Mouse (Mus musculus): ENCODE results near the gene Iqcd. TPM values are rescaled to one million over a fixed set of nuclear protein-coding genes. Genes with fewer than 3 reads are reported as not detected.
A peak's percentile ranks its signal among the peaks of the same experiment; 100 is the strongest.

Iqcd gene
- polyA plus RNA-seq, 1 experiment from 2014 or later, result 0.69 TPM

DNA sequence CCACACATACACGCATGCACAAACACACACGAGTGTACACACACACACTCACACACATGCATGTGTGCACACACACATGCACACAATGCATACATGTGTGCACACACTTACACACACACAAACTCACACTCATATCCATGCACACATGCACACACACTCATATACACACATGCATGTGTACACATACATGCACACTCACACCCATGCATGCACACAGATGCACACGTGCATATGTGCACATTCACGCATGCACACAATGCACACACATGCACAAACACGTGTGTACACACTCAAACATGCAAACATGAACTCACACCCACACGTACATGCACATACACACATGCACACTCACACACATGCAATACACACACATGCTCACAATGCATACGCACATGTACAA lies 51.3 kb downstream of the Iqcd start:
- H3K27me3 ChIP-seq (replicated peaks), result no peaks in the 10 kb centered on the region
- H3K36me3 ChIP-seq, result no peaks in the 10 kb centered on the region
- ATAC-seq (ENCODE audit: insufficient read depth, low FRiP score, low read depth), result no peak
- H3K4me1 ChIP-seq, result no peaks in the 10 kb centered on the region
- WGBS, result 88% methylated on average over 7 of the region's 7 CpGs
- H3K9ac ChIP-seq, result no peak overlapping the region
- H3K9me3 ChIP-seq, result no peaks in the 10 kb centered on the region
- H3K27ac ChIP-seq, result no peak overlapping the region
- H3K4me2 ChIP-seq, result no peak overlapping the region
- no peak overlapping the region for H3K4me3 ChIP-seq (replicated peaks)

DNA sequence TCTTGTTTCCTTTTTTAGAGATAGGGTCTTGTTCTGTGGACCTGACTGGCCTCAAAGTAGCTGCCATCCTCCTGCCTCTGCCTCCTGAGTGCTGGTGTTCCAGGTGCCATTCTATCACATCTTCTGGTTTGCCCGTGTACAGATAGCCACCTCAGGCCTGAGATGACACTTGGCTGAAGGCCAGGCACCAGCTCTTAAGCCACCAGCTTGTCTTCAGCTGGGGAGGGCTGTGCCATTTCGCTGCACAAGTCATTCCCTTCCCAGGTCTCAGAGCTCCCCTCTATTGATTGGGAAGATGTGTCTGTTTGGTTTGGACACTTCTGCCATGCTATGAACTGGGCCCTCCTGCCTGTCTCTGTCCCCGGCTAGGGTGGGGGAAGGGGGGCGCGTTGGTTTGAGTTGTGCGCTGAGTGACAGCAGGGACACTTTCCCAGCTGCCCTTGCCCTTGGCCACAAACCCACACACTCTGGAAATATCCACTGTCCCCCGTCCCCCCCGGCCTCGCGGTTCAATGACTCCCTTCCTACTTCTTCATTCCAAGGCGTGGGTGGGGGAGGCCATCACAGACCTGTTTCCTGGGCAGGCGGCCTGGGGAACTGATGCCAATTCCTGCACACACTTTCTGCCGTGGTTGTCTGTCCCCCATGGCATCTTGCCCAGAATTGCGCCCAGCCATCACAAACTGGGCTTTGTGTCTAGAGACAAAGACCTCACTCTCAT lies 54.7 kb downstream of the Iqcd start:
- H3K4me2 ChIP-seq, result no peak overlapping the region
- peaks cover 9% of the 10 kb centered on the region; the same call in 1 of the 2 replicates for H3K27me3 ChIP-seq (replicated peaks)
- H3K27ac ChIP-seq, result no peak overlapping the region
- no peaks in the 10 kb centered on the region for H3K36me3 ChIP-seq
- H3K4me3 ChIP-seq (replicated peaks), result no peak overlapping the region
- no peak for ATAC-seq (ENCODE audit: insufficient read depth, low FRiP score, low read depth)
- H3K9me3 ChIP-seq, result no peaks in the 10 kb centered on the region
- WGBS, result 62% methylated on average over 14 of the region's 14 CpGs
- no peak overlapping the region for H3K9ac ChIP-seq
- H3K4me1 ChIP-seq, result peaks cover 3% of the 10 kb centered on the region

- WGBS, result 62% methylated on average over 3 of the region's 3 CpGs
- no peak overlapping the region for H3K9ac ChIP-seq
- H3K27ac ChIP-seq, result no peak overlapping the region
- H3K4me1 ChIP-seq, result peaks cover 10% of the 10 kb centered on the region
- no peaks in the 10 kb centered on the region for H3K9me3 ChIP-seq
- H3K4me2 ChIP-seq, result no peak overlapping the region
- H3K27me3 ChIP-seq (replicated peaks), result peaks cover 16% of the 10 kb centered on the region
- H3K4me3 ChIP-seq (replicated peaks), result no peak overlapping the region
- no peak for ATAC-seq (ENCODE audit: insufficient read depth, low FRiP score, low read depth)
- H3K36me3 ChIP-seq, result no peaks in the 10 kb centered on the region
Observed at GRCm38 (mm10) chr5:120644227-120644626, 55.4 kb downstream of the Iqcd start.

DNA sequence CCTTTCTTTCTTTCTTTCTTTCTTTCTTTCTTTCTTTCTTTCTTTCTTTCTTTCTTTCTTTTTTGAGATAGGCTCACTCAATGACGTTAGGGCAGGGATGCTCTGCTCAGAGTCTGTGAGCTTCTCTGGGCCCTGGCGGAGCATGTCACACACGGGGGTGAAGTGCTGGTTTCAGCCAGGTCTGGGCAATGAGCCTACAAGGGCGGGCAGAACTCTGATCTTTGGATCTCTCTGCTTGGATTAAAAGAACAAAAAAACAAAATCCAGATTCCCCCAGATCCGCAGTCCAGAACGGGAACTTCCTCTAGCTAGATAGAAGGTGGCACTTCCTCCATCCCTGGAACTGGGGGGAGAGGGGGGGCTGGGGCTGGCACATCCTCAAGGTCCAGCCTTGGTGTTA lies 57.0 kb downstream of the Iqcd start:
- H3K4me2 ChIP-seq, result no peak overlapping the region

DNA sequence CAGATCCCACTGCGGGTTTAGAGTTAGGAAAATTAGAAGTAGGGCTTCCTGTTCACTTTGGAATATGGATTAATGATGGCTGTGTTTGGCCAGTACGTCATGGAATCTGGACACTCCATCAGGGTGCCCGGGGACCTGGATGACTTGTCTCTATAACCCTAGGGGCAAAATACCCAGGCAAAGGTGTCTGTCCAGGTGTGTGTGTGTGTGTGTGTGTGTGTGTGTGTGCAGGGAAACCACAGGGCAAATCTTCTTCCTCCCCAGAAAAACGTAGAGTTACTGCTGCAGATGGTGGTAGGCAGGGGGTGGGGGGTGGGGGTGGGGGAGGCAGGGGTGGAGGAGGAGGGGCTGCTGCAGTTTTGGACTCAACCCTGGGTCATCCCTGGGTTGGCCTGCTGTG lies 58.5 kb downstream of the Iqcd start:
- Histone ChIP-seq H3K36me3 (no peaks in the 10 kb centered on the region), H3K9me3 (no peaks in the 10 kb centered on the region), H3K9ac (no peak overlapping the region), H3K27ac (no peak overlapping the region), H3K27me3 (replicated peaks) (peaks cover 36% of the 10 kb centered on the region), H3K4me2 (no peak overlapping the region), H3K4me3 (replicated peaks) (no peak overlapping the region), H3K4me1 (peaks cover 15% of the 10 kb centered on the region)
- no peak for ATAC-seq (ENCODE audit: insufficient read depth, low FRiP score, low read depth)
- WGBS, result 58% methylated on average over 4 of the region's 4 CpGs

More for the DNA sequence above, 57.0 kb downstream of the Iqcd start:
- peaks cover 15% of the 10 kb centered on the region for H3K4me1 ChIP-seq
- no peaks in the 10 kb centered on the region for H3K36me3 ChIP-seq
- ATAC-seq (ENCODE audit: insufficient read depth, low FRiP score, low read depth), result no peak
- H3K9ac ChIP-seq, result no peak overlapping the region
- WGBS, result 51% methylated on average over 6 of the region's 6 CpGs
- no peak overlapping the region for H3K27ac ChIP-seq
- H3K4me3 ChIP-seq (replicated peaks), result no peak overlapping the region
- H3K27me3 ChIP-seq (replicated peaks), result peaks cover 31% of the 10 kb centered on the region
- H3K9me3 ChIP-seq, result no peaks in the 10 kb centered on the region

GRCm38 (mm10) chr5:120647814-120648491 lies 59.1 kb downstream of the Iqcd start:
- 29% methylated on average over 12 of the region's 12 CpGs for WGBS
- H3K27me3 ChIP-seq (replicated peaks), result peaks cover 36% of the 10 kb centered on the region

DNA sequence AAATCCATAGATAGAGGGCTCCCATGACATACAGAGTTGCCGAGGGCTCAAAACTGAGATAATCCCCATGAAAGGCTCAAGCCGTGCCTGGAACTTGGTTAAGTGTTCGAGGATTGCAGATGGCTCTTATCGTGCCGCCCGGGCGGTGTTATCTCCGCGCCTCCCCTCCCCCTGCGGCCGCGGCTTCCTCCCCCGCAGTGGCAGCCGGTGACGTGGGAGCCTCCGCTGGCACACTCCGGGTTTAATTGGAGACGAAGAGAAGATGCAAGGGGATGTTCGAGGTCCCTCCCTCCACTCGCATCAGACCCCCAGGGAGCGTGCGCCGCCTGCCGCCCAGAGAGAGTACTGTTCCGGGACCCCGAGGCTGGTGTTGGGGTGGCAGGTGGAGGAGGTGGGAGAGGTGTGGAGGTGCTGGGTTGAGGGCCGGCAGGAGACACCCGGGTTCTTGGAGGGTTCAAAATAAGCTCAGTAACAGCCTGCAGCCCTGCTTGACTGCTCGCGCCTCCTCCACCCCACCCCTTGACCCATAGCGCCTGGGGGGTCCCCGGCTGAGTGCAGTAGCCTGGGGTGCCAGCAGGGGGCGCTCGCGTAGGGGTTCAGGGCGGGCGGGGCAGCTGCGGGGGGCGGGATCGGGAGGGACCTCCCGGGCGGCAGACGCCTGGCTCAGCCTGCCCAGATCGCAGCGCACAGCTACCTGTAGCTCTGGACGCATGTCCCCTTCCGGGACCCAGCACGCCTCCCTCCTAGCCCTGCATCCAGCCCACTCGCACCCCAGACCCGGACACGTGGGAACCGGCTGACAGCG lies 60.0 kb downstream of the Iqcd start, which contains the start of gene Rasal1:
Gene Rasal1 (plus strand): TSS at position 244 of the 805 bp plus-strand sequence.
- under 1% methylated on average over 50 of the region's 53 CpGs for WGBS
- 0 out of 2 replicates have a peak, but pooled peaks have one; percentile 54 for ATAC-seq (ENCODE audit: insufficient read depth, low FRiP score, low read depth)

More at GRCm38 (mm10) chr5:120647814-120648491, 59.1 kb downstream of the Iqcd start:
- H3K4me1 ChIP-seq, result peaks cover 15% of the 10 kb centered on the region
- H3K36me3 ChIP-seq, result no peaks in the 10 kb centered on the region
- H3K9ac ChIP-seq, result no peak overlapping the region
- no peak overlapping the region for H3K4me3 ChIP-seq (replicated peaks)
- H3K9me3 ChIP-seq, result no peaks in the 10 kb centered on the region
- ATAC-seq (ENCODE audit: insufficient read depth, low FRiP score, low read depth), result no peak
- no peak overlapping the region for H3K27ac ChIP-seq
- H3K4me2 ChIP-seq, result peak overlapping the region; percentile 59

DNA sequence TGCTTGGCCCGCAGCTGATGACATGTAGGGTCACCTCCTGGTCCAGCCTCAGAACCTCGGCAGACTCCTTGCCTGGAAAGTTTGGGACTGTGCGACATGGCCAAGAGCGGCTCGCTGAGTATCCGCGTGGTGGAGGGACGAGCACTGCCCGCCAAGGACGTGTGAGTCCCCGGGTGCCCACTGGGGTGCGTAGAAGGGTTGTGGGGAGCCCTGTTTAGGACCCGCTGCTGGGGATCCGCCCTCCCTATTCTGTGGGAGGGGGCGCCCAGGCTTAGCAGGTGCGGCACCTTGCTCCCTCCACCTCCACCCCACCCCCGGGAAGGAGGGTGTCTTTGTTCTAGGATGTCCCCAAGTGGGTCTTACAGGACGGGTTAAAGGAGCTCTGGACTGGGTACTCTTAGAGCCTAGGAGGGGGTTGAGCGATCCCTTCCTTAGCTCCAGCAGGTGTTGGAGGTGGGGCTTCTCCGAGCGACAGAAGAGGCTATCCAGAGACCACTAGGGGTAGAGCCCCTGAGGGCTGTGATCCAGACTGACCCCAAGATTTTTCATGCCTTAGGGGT lies 60.6 kb downstream of the Iqcd start:
- H3K9ac ChIP-seq, result no peak overlapping the region
- 4% methylated on average over 21 of the region's 21 CpGs for WGBS
- H3K27me3 ChIP-seq (replicated peaks), result peaks cover 36% of the 10 kb centered on the region
- 0 out of 2 replicates have a peak, but pooled peaks have one; percentile 33 for ATAC-seq (ENCODE audit: insufficient read depth, low FRiP score, low read depth)
- H3K27ac ChIP-seq, result no peak overlapping the region
- H3K9me3 ChIP-seq, result no peaks in the 10 kb centered on the region
- H3K4me2 ChIP-seq, result peak overlapping the region; percentile 59
- H3K4me3 ChIP-seq (replicated peaks), result peak overlapping the region; percentile 32
- peaks cover 15% of the 10 kb centered on the region for H3K4me1 ChIP-seq
- H3K36me3 ChIP-seq, result no peaks in the 10 kb centered on the region

More for the DNA sequence above, 60.0 kb downstream of the Iqcd start, which contains the start of gene Rasal1:
- H3K9ac ChIP-seq, result no peak within 1 kb of the TSS
- H3K27me3 ChIP-seq (replicated peaks), result peaks cover 36% of the 10 kb centered on the region
- peaks cover 15% of the 10 kb centered on the region for H3K4me1 ChIP-seq
- no peaks in the 10 kb centered on the region for H3K9me3 ChIP-seq
- H3K27ac ChIP-seq, result no peak within 1 kb of the TSS
- H3K4me3 ChIP-seq (replicated peaks), result peak within 1 kb of the TSS; percentile 32
- no peaks in the 10 kb centered on the region for H3K36me3 ChIP-seq
- peak within 1 kb of the TSS; percentile 59 for H3K4me2 ChIP-seq

- no peaks in the 10 kb centered on the region for H3K36me3 ChIP-seq
- H3K4me1 ChIP-seq, result peaks cover 15% of the 10 kb centered on the region
- H3K4me3 ChIP-seq (replicated peaks), result no peak overlapping the region
- no peak for ATAC-seq (ENCODE audit: insufficient read depth, low FRiP score, low read depth)
- H3K27me3 ChIP-seq (replicated peaks), result peaks cover 36% of the 10 kb centered on the region
- H3K9ac ChIP-seq, result no peak overlapping the region
- H3K9me3 ChIP-seq, result no peaks in the 10 kb centered on the region
- H3K4me2 ChIP-seq, result no peak overlapping the region
- WGBS, result 22% methylated on average over 13 of the region's 13 CpGs
- H3K27ac ChIP-seq, result no peak overlapping the region
Observed at GRCm38 (mm10) chr5:120649938-120650337, 61.1 kb downstream of the Iqcd start.

DNA sequence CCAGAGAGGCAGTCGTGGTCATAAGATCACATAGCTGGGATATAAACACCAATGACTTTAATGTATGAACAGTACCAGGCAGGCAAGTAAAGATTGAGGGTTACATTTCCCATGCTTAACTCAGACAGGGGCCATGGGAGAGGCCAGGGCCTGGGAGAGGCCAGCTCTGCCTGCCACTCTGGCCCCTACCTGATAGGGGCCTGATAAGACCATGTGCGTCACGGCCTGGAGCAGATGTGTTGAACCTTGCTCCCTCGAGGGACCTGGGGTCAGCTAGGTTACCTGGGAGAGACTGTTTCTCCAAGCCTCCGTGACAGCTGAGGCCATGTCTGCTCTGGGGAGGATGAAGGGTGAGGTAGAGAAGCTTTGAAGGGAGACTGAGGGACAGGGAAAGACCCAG lies 62.4 kb downstream of the Iqcd start:
- Histone ChIP-seq H3K27ac (no peak overlapping the region), H3K4me3 (replicated peaks) (no peak overlapping the region), H3K36me3 (no peaks in the 10 kb centered on the region), H3K9ac (no peak overlapping the region), H3K9me3 (no peaks in the 10 kb centered on the region), H3K4me1 (peaks cover 15% of the 10 kb centered on the region), H3K4me2 (no peak overlapping the region), H3K27me3 (replicated peaks) (peaks cover 36% of the 10 kb centered on the region)
- ATAC-seq (ENCODE audit: insufficient read depth, low FRiP score, low read depth), result no peak
- WGBS, result 37% methylated on average over 5 of the region's 5 CpGs

- no peak overlapping the region for H3K4me2 ChIP-seq
- no peaks in the 10 kb centered on the region for H3K9me3 ChIP-seq
- H3K4me1 ChIP-seq, result peaks cover 15% of the 10 kb centered on the region
- 82% methylated on average over 28 of the region's 28 CpGs for WGBS
- no peak overlapping the region for H3K9ac ChIP-seq
- H3K27me3 ChIP-seq (replicated peaks), result peaks cover 29% of the 10 kb centered on the region
- no peak for ATAC-seq (ENCODE audit: insufficient read depth, low FRiP score, low read depth)
- H3K27ac ChIP-seq, result no peak overlapping the region
- H3K36me3 ChIP-seq, result no peaks in the 10 kb centered on the region
- no peak overlapping the region for H3K4me3 ChIP-seq (replicated peaks)
Observed at GRCm38 (mm10) chr5:120652915-120653701, 64.3 kb downstream of the Iqcd start.
